Mouse (Mus musculus) limb, embryonic 15.5 days (tissue): ENCODE measurements around the gene Ptgdr. TPM values are rescaled to one million over a fixed set of nuclear protein-coding genes. Genes with fewer than 3 reads are reported as not detected.

ENCODE experiments used
- polyA plus RNA-seq: library from polyadenylated mRNA; unstranded; fragments of >200 nt; fragmentation: Nextera tagmentation; extraction: Ambion mirVana; gene quantifications from 2 replicates; pipeline ENCODE4 v1.2.1, GENCODE M21; 2015

Gene Ptgdr
- polyA plus RNA-seq, 1 experiment from 2014 or later = 0.08 TPM

Other genes starting within 250 kb of the Ptgdr start
- not detected in 2 replicates for gene Gm5624, start 231.4 kb downstream of the Ptgdr start, polyA plus RNA-seq
- gene Gm8257, start 152.9 kb downstream of the Ptgdr start, polyA plus RNA-seq = not detected in 2 replicates
- gene Gm8267, start 109.0 kb downstream of the Ptgdr start, polyA plus RNA-seq = not detected in 2 replicates
- gene Ptger2, start 128.8 kb upstream of the Ptgdr start, polyA plus RNA-seq = 0.68 TPM in 2 replicates